Mouse (Mus musculus): ENCODE results near the gene Tmem25. TPM values are rescaled to one million over a fixed set of nuclear protein-coding genes. Genes with fewer than 3 reads are reported as not detected.

Tmem25 gene
- polyA plus RNA-seq, 1 experiment, result 0.90 TPM

GRCm38 (mm10) chr9:44747341-44747740 is 51.8 kb downstream of the Tmem25 start:
- H3K4me1 ChIP-seq (ENCODE audit: control insufficient read depth, insufficient read depth, low read length), result no peaks in the 10 kb centered on the region
- no peak overlapping the region for H3K27ac ChIP-seq (ENCODE audit: insufficient read depth, low read length)
- TF ChIP-seq POLR2A (IDR thresholded peaks at IDR 0.05; ENCODE audit: low read depth, low read length) (no peak), CTCF (IDR thresholded peaks at IDR 0.05; ENCODE audit: borderline replicate concordance, insufficient read depth, low read length) (no peak)
- no peak overlapping the region for H3K4me3 ChIP-seq (ENCODE audit: insufficient read depth, low read length)

GRCm38 (mm10) chr9:44746666-44747065 is 52.4 kb downstream of the Tmem25 start:
- Histone ChIP-seq H3K27ac (ENCODE audit: insufficient read depth, low read length) (no peak overlapping the region), H3K4me1 (ENCODE audit: control insufficient read depth, insufficient read depth, low read length) (no peaks in the 10 kb centered on the region)
- TF ChIP-seq CTCF (IDR thresholded peaks at IDR 0.05; ENCODE audit: borderline replicate concordance, insufficient read depth, low read length), result no peak

DNA sequence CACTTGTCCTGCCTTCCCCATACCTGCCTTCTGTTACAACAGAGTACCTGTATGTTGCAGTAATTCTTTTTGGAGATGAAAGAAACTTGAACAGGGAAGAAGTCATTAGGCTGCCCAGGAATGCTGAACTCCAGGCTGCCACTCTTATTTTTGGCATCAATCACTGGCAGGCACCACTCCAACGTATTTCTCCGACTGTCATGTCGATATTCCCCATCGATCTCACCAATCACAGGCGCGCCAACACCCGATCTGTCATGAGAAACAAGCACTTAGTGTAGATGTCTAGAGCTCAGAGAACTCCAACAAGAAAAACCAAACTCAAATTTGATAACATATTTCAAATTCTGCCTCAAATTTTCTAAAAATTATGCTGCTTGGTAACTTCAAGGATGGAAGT is 53.7 kb downstream of the Tmem25 start:
- Histone ChIP-seq H3K27ac (ENCODE audit: insufficient read depth, low read length) (no peak overlapping the region), H3K4me3 (ENCODE audit: insufficient read depth, low read length) (no peak overlapping the region), H3K4me1 (ENCODE audit: control insufficient read depth, insufficient read depth, low read length) (no peaks in the 10 kb centered on the region)
- TF ChIP-seq POLR2A (IDR thresholded peaks at IDR 0.05; ENCODE audit: low read depth, low read length) (no peak), CTCF (IDR thresholded peaks at IDR 0.05; ENCODE audit: borderline replicate concordance, insufficient read depth, low read length) (no peak)

More at GRCm38 (mm10) chr9:44746666-44747065, 52.4 kb downstream of the Tmem25 start:
- H3K4me3 ChIP-seq (ENCODE audit: insufficient read depth, low read length), result no peak overlapping the region

Other genes with a start within 250 kb of the Tmem25 start
- gene Cxcr5, start 237.4 kb downstream of the Tmem25 start, polyA plus RNA-seq (2011; ENCODE audit: insufficient read length, low read depth, missing spikeins), result not detected in 2 replicates
- 164 TPM in 2 replicates for gene Ddx6, start 194.4 kb downstream of the Tmem25 start, polyA plus RNA-seq (2011; ENCODE audit: insufficient read length, low read depth, missing spikeins)
- gene Treh, start 126.1 kb downstream of the Tmem25 start, polyA plus RNA-seq (2011; ENCODE audit: insufficient read length, low read depth, missing spikeins), result not detected in 2 replicates
- 61.2 and 68.8 TPM in 2 replicates for gene Phldb1, start 64.1 kb downstream of the Tmem25 start, polyA plus RNA-seq (2011; ENCODE audit: insufficient read length, low read depth, missing spikeins)
- 255 and 260 TPM in 2 replicates for gene Arcn1, start 31.5 kb downstream of the Tmem25 start, polyA plus RNA-seq (2011; ENCODE audit: insufficient read length, low read depth, missing spikeins)
- gene Ift46, start 31.4 kb downstream of the Tmem25 start, polyA plus RNA-seq (2011; ENCODE audit: insufficient read length, low read depth, missing spikeins), result 128 and 132 TPM in 2 replicates
- gene Ttc36, start 3.8 kb upstream of the Tmem25 start, polyA plus RNA-seq (2011; ENCODE audit: insufficient read length, low read depth, missing spikeins), result 0.79 TPM in 1 of 2 replicates, not detected in the other
- 29.0 and 32.1 TPM in 2 replicates for gene Kmt2a, start 82.0 kb upstream of the Tmem25 start, polyA plus RNA-seq (2011; ENCODE audit: insufficient read length, low read depth, missing spikeins)
- 281 and 285 TPM in 2 replicates for gene Atp5l, start 121.4 kb upstream of the Tmem25 start, polyA plus RNA-seq (2011; ENCODE audit: insufficient read length, low read depth, missing spikeins)
- 56.9 and 64.4 TPM in 2 replicates for gene Ube4a, start 166.3 kb upstream of the Tmem25 start, polyA plus RNA-seq (2011; ENCODE audit: insufficient read length, low read depth, missing spikeins)
- not detected in 2 replicates for gene Cd3g, start 181.1 kb upstream of the Tmem25 start, polyA plus RNA-seq (2011; ENCODE audit: insufficient read length, low read depth, missing spikeins)
- gene Cd3d, start 182.5 kb upstream of the Tmem25 start, polyA plus RNA-seq (2011; ENCODE audit: insufficient read length, low read depth, missing spikeins), result not detected in 2 replicates
- not detected in 2 replicates for gene Cd3e, start 210.3 kb upstream of the Tmem25 start, polyA plus RNA-seq (2011; ENCODE audit: insufficient read length, low read depth, missing spikeins)
- 0.77 and 1.2 TPM in 2 replicates for gene Mpzl2, start 240.5 kb upstream of the Tmem25 start, polyA plus RNA-seq (2011; ENCODE audit: insufficient read length, low read depth, missing spikeins)

Data from embryonic fibroblast, embryonic 13.5 days (primary cell).